Mouse (Mus musculus) olfactory bulb, adult 2 months (tissue): ENCODE results near the gene Acsl4. TPM values are rescaled to one million over a fixed set of nuclear protein-coding genes. Genes with fewer than 3 reads are reported as not detected.

Experiments
- H3K27ac ChIP-seq: fragments of 200-500 bp; 2 replicates; pipeline ENCODE4 v1.5.1; 2012; ENCODE audit warnings: low read depth, low read length; ENCODE audit not compliant: insufficient read depth
- H3K4me1 ChIP-seq: fragments of 200-500 bp; 2 replicates; pipeline ENCODE4 v1.6.1; 2012; ENCODE audit warnings: low read length; ENCODE audit not compliant: control insufficient read depth, insufficient read depth
- H3K4me3 ChIP-seq: fragments of 200-500 bp; 2 replicates; pipeline ENCODE4 v1.5.1; 2012; ENCODE audit warnings: mild to moderate bottlenecking, low read depth, low read length, moderate library complexity; ENCODE audit not compliant: insufficient read depth
- CTCF ChIP-seq: fragments of 200-500 bp; IDR thresholded peaks from 2 replicates; pipeline ENCODE4 v1.5.1; 2012; ENCODE audit warnings: low read depth, mild to moderate bottlenecking, low read length, moderate library complexity; ENCODE audit not compliant: insufficient read depth
- POLR2A ChIP-seq: fragments of 200-500 bp; IDR thresholded peaks from 2 replicates; pipeline ENCODE4 v1.6.1; 2012; ENCODE audit warnings: mild to moderate bottlenecking, low read depth, low read length, moderate library complexity; ENCODE audit not compliant: insufficient read depth
- WGBS: fragments of 180-500 bp; shearing (Covaris S2); methylation state at CpG from one replicate; pipeline ENCODE4 v1.1.7; 2018; 5-methylcytosine and 5-hydroxymethylcytosine counted together
- polyA plus RNA-seq: library from polyadenylated mRNA; stranded (reverse); fragments of >200 nt; gene quantifications from 2 replicates; pipeline ENCODE4 v1.2.4, GENCODE M21; 2012; ENCODE audit warnings: low replicate concordance; ENCODE audit not compliant: missing spikeins, insufficient read depth, insufficient read length

Gene Acsl4
- polyA plus RNA-seq, 1 experiment, result not detected

DNA sequence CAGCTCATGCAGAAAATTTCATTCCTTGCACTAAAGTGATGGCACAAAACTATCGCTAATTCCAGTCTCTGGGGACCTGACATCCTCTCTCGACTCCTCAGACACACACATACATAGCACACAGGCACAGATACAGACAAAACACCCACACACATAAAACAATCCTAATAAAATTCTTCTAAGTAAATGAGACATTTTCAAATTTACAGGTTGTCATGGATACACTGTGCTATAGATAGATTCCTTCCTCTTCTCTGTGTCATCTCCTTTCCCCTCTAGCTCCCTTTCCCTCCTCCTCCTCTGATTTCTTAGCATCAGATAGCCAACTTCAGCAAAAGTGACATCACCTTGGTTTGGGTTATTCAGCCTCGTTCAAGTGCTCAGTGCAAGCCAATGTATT is 114.3 kb downstream of the Acsl4 start:
- Histone ChIP-seq H3K4me3 (no peak overlapping the region), H3K4me1 (no peaks in the 10 kb centered on the region), H3K27ac (no peak overlapping the region)
- TF ChIP-seq CTCF, result no peak
- TF ChIP-seq POLR2A, result no peak
- 26% methylated on average over 3 of the region's 3 CpGs for WGBS

Other genes starting within 250 kb of the Acsl4 start
- gene Gucy2f, start 193.6 kb downstream of the Acsl4 start, polyA plus RNA-seq, result not detected in 2 replicates
- not detected in 2 replicates for gene Nxt2, start 163.8 kb downstream of the Acsl4 start, polyA plus RNA-seq
- not detected in 2 replicates for gene Kcne1l, start 84.2 kb downstream of the Acsl4 start, polyA plus RNA-seq